Mouse (Mus musculus) lung, postnatal 10 days (tissue): ENCODE results near the gene Ccser2.
A peak's percentile ranks its signal among the peaks of the same experiment; 100 is the strongest.

Source experiments
- DNase-seq: peaks from one replicate; pipeline ENCODE4 v3.0.0; 2021

The Ccser2 gene

DNA sequence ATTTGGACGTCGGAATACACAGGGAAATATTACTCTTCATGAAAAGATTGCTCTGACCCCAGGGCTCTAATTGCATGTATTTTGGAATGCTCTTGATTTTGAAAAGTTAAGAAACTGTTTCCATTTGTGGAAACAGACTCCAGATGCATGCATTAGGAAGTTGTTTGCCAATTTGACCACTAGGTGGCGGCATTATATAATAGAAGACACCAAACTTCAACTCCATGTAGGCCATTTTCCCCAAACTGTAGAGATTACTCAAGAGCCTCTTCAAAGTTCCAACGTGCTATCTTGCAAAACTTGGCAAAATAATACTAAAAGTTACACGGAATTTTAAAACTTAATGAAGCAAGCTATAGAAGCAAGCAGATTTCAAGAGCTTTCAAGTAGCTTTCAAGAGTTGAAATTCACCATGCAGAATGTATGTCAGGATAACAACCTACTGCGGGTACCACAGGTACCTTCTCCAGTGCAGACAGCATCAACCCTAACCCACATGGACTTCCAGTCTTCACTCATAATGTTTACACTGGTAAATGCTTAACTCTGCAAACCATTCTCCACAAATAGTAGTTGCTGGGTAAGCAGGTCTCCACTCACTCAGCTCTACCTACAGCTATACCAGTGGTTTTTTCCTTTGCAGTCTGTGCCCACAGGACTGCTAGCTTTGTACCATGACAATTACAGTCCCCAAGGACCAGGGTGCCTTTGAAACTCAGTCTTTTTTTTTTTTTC lies 101.4 kb downstream of the Ccser2 start:
- peak; percentile 76 for DNase-seq

DNA sequence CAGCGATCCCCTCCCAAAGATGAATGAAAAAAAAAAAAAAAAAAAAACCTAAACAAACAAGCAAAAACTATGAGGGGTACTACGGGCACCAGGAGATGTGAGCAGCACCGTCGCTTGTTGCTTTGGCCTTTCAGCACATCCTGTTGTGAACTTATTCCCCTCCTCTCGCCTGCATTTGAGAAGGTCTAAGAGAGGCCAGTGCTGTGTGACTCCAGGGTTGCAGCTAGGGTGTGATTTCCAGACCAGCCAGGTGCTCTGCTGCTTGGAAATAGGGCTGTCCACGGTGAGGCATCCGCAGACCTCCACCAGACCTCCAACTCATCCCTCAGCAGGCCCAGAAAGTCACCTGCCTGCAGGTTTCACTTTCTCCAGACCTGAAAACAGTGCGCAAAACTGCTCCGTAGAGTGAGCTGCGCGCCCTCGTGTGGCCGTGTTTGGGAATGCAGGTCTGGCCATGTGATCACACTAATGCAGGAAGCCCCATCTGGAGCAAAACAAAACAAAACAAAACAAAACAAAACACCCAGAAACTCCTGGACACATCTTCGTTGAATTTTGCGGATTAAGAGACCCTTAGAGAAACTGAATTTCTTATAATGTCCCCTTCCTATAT lies 104.6 kb downstream of the Ccser2 start:
- peak; percentile 91 for DNase-seq

DNA sequence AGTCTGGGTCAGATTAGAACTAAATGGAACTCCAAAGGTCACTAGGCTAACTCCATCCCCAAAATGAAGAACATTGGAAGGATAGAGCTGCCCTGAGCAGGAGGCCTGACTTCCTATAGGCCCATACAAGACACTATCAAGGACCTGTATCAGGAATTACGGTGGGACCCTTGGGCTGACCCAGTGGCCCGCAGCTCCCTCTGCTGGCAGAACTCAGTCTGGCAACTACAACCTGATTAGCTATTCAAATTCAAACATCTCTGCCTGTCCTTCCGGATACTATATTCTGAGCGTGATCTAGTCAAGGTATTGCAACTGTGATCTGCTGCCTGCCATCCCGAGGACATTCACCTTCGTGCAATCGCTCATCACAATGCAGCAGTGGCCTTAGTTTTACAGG lies 106.2 kb downstream of the Ccser2 start:
- DNase-seq = peak; percentile 58

DNA sequence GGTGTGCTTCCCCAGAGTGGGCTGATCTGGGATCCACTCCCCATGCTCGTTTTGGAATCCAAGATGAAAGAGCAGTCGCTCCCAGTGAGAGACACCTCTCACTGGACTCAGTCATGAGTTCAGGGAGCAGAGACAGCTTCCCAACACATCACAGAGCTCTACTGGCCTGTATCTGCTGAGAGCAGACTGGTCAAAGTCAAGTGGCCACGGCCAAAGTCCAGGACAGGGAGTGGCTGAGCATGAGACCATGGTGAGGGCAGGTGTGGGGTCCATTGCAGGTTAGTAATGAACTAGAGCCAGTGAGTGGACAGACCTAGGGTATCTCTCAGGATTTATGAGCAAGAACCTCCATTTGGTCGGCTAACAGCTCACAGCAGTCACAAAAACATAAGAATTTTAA lies 109.6 kb downstream of the Ccser2 start:
- DNase-seq = no peak

DNA sequence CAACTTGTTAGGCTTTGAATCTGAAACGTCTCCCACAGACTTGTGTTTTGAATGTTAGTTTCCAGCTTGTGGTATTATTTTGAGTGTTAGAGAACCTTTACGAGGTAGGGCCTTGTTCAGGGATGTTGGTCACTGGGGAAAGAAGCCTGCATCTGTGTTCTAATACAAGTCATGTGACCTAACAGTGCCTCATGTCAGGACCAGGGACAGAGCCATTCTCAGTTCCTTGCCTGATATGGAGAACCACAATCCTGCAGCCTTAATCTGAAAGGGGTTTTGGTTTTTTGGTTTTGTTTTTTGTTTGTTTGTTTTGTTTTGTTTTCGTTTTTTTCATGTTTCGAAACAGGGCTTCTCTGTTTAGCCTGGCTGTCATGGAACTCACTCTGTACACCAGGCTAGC lies 115.6 kb downstream of the Ccser2 start:
- no peak for DNase-seq

DNA sequence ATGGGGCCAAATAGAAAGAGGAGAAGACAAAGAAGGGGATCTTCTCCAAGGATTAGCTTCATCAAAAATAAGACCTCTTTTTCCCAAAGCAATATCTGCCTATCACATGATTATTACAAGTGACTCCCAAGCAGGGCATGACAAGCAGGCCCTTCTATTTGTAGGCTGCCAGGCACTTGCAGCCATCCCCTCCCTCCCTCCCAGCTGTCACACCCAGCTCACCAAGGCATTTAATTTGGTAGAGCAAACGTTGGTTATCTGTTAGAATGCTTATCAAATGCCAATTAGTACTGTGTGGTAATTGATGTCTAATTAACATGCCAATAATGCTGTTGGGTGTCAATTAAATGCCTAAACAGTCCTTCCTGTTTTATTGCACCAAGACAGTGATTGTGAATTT lies 119.7 kb downstream of the Ccser2 start:
- DNase-seq = no peak
